Mouse (Mus musculus) intestine, postnatal 0 days (tissue): ENCODE measurements at regions not wholly inside any gene's neighbourhood (a gene's known extent, or its start where the extent isn't known, plus 50 kb on each side); places are given as distances from the start of the nearest gene placed in this dataset.

Experiments used
- ATAC-seq: fragments of 200-750 bp; cut with Nextera tagmentation; 2 replicates; pipeline ENCODE4 v1.8.0; 2017; ENCODE audit warnings: mild to moderate bottlenecking, moderate TSS enrichment, moderate library complexity
- H3K27ac ChIP-seq: fragments of 300-500 bp; sonication (generic); 2 replicates; pipeline ENCODE4 v1.5.1; 2014; ENCODE audit warnings: mild to moderate bottlenecking, low read depth, low read length, moderate library complexity
- H3K27me3 ChIP-seq: fragments of 300-500 bp; sonication (generic); replicated peaks from 2 replicates; pipeline ENCODE4 v1.6.1; 2014; ENCODE audit warnings: low read length, mixed read lengths; ENCODE audit not compliant: control insufficient read depth, insufficient read depth
- H3K36me3 ChIP-seq: fragments of 300-500 bp; sonication (generic); 2 replicates; pipeline ENCODE4 v1.6.1; 2014; ENCODE audit warnings: mild to moderate bottlenecking, moderate library complexity; ENCODE audit not compliant: control insufficient read depth, insufficient read depth
- H3K4me1 ChIP-seq: fragments of 300-500 bp; sonication (generic); replicated peaks from 2 replicates; pipeline ENCODE4 v1.6.1; 2014; ENCODE audit warnings: antibody characterized with exemption, low read length, mixed read lengths; ENCODE audit not compliant: control insufficient read depth, insufficient read depth
- H3K4me2 ChIP-seq: fragments of 300-500 bp; sonication (generic); replicated peaks from 2 replicates; pipeline ENCODE4 v1.6.1; 2014; ENCODE audit warnings: low read depth, mild to moderate bottlenecking, moderate library complexity
- H3K4me3 ChIP-seq: fragments of 300-500 bp; sonication (generic); 2 replicates; pipeline ENCODE4 v1.5.1; 2014; ENCODE audit warnings: low read depth, low read length
- H3K9ac ChIP-seq: fragments of 300-500 bp; sonication (generic); 2 replicates; pipeline ENCODE4 v1.6.1; 2014; ENCODE audit warnings: mild to moderate bottlenecking, low read depth, low read length
- H3K9me3 ChIP-seq: fragments of 300-500 bp; sonication (generic); 2 replicates; pipeline ENCODE4 v1.6.1; 2016; ENCODE audit warnings: mixed run types; ENCODE audit not compliant: control insufficient read depth
- CTCF ChIP-seq: sonication (generic); IDR thresholded peaks from 2 replicates; pipeline ENCODE4 v1.5.1; 2016; ENCODE audit warnings: low read depth, mild to moderate bottlenecking, control low read depth, antibody characterized with exemption, moderate library complexity
- WGBS: fragments of 180-500 bp; shearing (Covaris S2); extraction: QIAGEN DNeasy Blood & Tissue Kit; methylation state at CpG from one replicate; pipeline ENCODE4 v1.1.7; 2014; 5-methylcytosine and 5-hydroxymethylcytosine counted together

- Histone ChIP-seq H3K4me2 (no peak overlapping the region), H3K9ac (no peak overlapping the region), H3K4me1 (no peaks in the 10 kb centered on the region), H3K36me3 (no peaks in the 10 kb centered on the region), H3K9me3 (no peaks in the 10 kb centered on the region), H3K27ac (no peak overlapping the region), H3K27me3 (no peaks in the 10 kb centered on the region), H3K4me3 (no peak overlapping the region)
- TF ChIP-seq CTCF = no peak
- ATAC-seq = peak; percentile 99
- WGBS = 47% methylated on average over 5 of the region's 5 CpGs
Measured at GRCm38 (mm10) chr5:17247732-17248606, 125.0 kb upstream of the Speer4f2 start.

GRCm38 (mm10) chr5:17260541-17261325 lies 112.2 kb upstream of the Speer4f2 start:
- Histone ChIP-seq H3K9ac (no peak overlapping the region), H3K27me3 (no peaks in the 10 kb centered on the region), H3K27ac (no peak overlapping the region), H3K4me2 (no peak overlapping the region), H3K4me1 (no peaks in the 10 kb centered on the region), H3K36me3 (no peaks in the 10 kb centered on the region), H3K9me3 (no peaks in the 10 kb centered on the region), H3K4me3 (no peak overlapping the region)
- 62% methylated on average over 2 of the region's 2 CpGs for WGBS
- no peak for ATAC-seq
- TF ChIP-seq CTCF = no peak

- 51% methylated on average over 1 of the region's 1 CpGs for WGBS
- Histone ChIP-seq H3K9me3 (no peaks in the 10 kb centered on the region), H3K9ac (no peak overlapping the region), H3K4me1 (no peaks in the 10 kb centered on the region), H3K27me3 (no peaks in the 10 kb centered on the region), H3K36me3 (no peaks in the 10 kb centered on the region), H3K4me3 (no peak overlapping the region), H3K4me2 (no peak overlapping the region), H3K27ac (no peak overlapping the region)
- TF ChIP-seq CTCF = no peak
- ATAC-seq = no peak
Measured at GRCm38 (mm10) chr5:17262126-17262525, 110.9 kb upstream of the Speer4f2 start.

GRCm38 (mm10) chr5:17271153-17271552 lies 101.8 kb upstream of the Speer4f2 start:
- no peaks in the 10 kb centered on the region for H3K27me3 ChIP-seq
- H3K4me2 ChIP-seq = no peak overlapping the region
- WGBS = 71% methylated on average over 2 of the region's 2 CpGs
- no peak for TF ChIP-seq CTCF
- no peak overlapping the region for H3K27ac ChIP-seq
- no peak overlapping the region for H3K9ac ChIP-seq
- no peak overlapping the region for H3K4me3 ChIP-seq
- H3K9me3 ChIP-seq = no peaks in the 10 kb centered on the region
- ATAC-seq = no peak
- H3K4me1 ChIP-seq = no peaks in the 10 kb centered on the region
- H3K36me3 ChIP-seq = no peaks in the 10 kb centered on the region

GRCm38 (mm10) chr5:17271722-17272479 lies 101.1 kb upstream of the Speer4f2 start:
- Histone ChIP-seq H3K4me3 (no peak overlapping the region), H3K4me2 (no peak overlapping the region), H3K27me3 (no peaks in the 10 kb centered on the region), H3K27ac (peak overlapping the region; percentile 28; the same call in 1 of the 2 replicates), H3K9me3 (no peaks in the 10 kb centered on the region), H3K4me1 (no peaks in the 10 kb centered on the region), H3K9ac (no peak overlapping the region), H3K36me3 (no peaks in the 10 kb centered on the region)
- no peak for TF ChIP-seq CTCF
- 34% methylated on average over 3 of the region's 3 CpGs for WGBS
- ATAC-seq = peak; percentile 97

- no peak overlapping the region for H3K9ac ChIP-seq
- 92% methylated on average over 2 of the region's 2 CpGs for WGBS
- no peaks in the 10 kb centered on the region for H3K4me1 ChIP-seq
- H3K36me3 ChIP-seq = no peaks in the 10 kb centered on the region
- H3K4me3 ChIP-seq = no peak overlapping the region
- H3K27me3 ChIP-seq = no peaks in the 10 kb centered on the region
- no peak for TF ChIP-seq CTCF
- ATAC-seq = no peak
- no peak overlapping the region for H3K4me2 ChIP-seq
- no peaks in the 10 kb centered on the region for H3K9me3 ChIP-seq
- H3K27ac ChIP-seq = no peak overlapping the region
Measured at GRCm38 (mm10) chr5:17275346-17275745, 97.6 kb upstream of the Speer4f2 start.
